Mouse (Mus musculus) CD8-positive naive resting alpha-beta T cell, adult 2 months (primary cell): Measurements from ENCODE around the gene Tmem190.
"Not testable (repeated sequence)": the region's sequence is repeated elsewhere in the genome, so short reads cannot be mapped to it uniquely, and the experiment has no call there.

ENCODE experiments used
- DNase-seq, 2 experiments: peaks; one replicate each; pipeline ENCODE4 v3.0.0; 2022; ENCODE audit warnings: low read depth in 2 of 2, low spot score in 2 of 2

Gene Tmem190

DNA sequence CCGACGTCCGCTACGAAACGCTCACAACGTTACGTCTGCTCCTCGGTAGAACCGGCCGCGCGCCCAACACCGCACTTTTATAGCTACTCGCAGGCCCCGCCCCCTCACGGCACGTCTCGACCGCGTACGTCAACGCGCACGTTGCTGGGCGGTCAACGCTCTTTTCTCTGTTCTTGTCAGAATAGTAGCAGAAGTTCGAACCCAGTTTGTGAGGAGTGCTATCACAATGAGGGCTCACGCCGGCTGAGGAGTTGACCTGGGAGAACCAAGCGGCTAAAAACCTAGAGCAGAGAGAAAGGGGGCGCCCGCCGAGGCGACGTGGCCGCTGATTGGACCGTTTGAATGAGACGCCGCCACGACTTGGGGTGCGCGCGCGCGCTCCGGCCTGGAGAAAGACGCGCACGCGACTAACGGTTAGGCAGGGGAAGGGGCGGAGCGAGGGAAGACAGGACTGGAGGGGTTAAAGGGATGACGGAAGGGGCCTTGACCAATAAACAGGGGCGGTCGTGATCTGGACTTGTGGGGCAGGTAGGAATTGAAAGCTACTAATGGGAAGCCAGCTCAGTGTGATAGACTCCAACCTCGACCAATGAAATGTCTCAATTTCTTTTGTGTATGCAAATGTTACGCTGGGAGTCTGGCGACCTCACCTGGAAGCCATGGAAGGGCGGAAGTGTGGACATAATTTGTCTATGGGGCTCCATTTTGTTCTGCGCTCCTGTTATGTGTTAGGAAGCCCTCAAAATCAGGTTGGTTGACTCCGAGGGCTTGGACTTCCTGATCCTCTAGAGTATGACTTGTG, 29.8 kb downstream of the Tmem190 start, which contains the start of gene Ube2s:
TSS of gene Ube2s (minus strand) at position 288 of the 802 bp plus-strand sequence.
- peak; percentile 97 to 98 for DNase-seq

DNA sequence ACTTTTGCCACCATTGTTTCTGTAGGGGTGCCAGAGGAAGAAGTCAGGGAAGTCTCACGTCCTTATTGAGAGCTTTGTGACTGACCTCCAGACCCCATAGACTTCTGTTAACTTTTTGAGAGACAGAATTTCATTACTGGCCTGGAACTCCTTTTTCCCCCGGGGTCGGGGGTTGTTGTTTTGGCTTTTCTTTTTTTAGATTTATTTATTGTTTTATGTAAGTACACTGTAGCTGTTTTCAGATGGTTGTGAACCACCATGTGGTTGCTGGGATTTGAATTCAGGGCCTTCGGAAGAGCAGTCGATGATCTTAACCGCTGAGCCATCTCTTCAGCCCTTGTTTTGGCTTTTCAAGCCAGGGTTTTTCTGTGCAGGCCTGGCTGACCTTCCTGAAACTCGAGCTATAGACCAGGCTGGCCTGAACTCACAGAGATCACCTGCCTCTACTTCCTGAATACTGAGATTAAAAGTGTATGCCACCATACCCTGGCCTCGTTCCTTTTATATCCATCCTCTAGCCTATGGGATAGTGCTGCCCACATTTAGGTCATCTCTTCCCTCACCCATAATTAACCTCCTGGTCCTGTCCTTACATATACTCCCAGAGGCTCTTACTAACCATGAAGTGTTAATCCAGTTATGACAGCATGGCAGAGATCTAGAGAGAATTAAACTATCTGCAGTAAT, 30.5 kb downstream of the Tmem190 start:
- DNase-seq = no peak

DNA sequence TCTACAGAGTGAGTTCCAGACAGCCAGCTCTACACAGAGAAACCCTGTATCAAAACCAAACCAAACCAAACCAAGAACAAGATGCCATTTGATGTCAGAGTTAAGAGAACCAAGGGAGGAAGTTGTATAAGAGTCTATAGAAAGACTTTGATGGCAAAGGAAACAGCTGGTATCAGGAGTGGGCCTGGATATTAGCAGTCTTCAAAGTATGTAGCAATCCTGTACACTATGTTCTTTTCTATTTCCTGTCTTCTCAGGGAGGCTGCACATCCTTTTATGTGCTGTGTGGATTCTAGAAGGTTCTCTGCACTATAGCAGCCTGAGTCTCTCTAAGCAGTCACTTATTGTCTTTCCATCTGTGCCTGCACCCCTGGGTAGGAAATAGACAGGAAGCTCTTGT, 33.8 kb downstream of the Tmem190 start:
- DNase-seq = no peak

DNA sequence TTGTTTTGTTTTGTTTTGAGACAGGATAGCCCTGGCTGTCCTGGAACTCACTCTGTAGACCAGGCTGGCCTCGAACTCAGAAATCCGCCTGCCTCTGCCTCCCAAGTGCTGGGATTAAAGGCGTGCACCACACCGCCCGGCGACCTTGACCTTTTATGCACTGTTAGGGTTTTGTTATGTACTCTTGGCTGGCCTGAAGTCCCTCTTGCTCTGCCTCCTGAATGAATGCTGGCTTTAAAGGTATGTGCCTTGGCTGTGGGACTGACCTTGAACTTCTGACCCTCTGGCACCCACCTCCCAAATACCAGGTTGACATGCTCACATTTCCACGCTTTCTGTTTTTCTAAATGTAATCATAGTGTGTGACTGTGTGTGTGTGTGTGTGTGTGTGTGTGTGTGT, 38.2 kb downstream of the Tmem190 start:
- not testable (repeated sequence) for DNase-seq

DNA sequence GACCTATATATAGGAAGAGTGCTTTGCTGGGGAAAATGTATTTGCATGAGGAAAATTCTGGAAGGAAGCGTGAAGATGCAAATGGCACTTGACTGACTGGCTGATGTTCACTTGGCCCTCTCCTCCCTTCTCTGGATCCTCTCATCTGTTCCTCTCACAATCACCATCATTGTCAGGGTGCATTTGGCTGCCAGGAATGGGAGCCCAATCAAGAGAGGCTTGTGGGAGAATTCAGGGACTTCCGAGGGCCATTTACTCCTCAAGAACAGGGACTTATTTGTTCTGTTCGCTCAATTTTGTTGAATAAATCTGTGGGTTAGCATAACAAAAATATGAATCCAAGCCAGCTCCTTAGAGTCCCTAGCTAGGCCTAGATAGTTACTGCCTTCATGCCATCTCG, 39.0 kb downstream of the Tmem190 start:
- DNase-seq = no peak

DNA sequence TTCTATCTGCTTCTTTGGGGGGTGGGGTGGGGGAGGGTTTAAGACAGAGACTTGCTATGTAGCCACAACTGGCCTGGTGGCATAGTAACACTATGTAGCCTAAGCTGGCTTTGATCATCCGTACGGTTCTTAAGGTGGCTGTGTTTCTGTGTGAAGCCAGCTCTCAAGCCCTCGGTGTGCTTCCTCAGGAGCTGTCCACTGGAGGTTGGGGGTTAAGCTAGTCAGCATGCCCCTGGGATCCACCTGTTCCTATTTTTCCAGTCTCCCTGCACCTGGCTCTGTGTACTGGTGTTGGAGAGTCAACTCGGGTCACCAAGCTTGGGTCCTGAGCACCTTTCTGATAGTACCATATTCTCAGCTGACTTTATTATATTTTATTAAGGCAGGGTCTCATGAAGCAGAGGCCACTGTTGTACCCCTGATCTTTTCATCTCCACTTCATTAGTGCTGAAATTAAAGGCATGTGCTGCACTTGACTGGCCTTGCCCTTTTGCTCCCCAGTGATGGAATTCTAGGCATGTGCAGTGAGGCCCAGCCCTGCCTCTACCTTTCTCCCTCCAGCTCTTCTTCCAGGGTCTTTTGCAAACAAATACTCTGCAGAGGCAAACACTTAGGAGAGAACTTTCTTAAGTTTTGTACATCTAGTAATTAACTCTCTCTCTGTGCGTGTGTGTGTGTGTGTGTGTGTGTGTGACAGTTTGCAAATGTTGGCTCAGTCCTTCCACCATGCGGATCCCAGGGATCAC, 39.6 kb downstream of the Tmem190 start:
- DNase-seq = no peak

DNA sequence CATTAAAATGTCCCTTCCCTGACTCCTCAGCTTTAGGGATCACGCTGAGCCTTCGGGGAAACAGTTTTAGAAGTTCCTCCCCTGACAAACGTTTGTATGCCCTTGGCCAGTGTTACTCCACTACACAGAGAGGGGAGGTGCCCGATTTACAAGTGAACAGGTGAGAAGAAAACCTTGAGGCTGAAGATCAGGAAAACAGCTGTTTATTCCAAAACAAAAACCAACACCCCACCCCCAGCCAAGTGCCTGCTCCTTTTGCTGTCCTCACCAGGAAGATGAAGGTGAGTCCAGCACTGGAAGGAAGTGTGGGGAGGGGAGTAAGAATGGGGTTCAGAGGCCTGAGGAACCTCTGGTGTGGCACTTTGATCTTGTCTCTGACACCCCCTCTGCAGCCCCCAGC, 42.6 kb downstream of the Tmem190 start:
- DNase-seq = no peak

DNA sequence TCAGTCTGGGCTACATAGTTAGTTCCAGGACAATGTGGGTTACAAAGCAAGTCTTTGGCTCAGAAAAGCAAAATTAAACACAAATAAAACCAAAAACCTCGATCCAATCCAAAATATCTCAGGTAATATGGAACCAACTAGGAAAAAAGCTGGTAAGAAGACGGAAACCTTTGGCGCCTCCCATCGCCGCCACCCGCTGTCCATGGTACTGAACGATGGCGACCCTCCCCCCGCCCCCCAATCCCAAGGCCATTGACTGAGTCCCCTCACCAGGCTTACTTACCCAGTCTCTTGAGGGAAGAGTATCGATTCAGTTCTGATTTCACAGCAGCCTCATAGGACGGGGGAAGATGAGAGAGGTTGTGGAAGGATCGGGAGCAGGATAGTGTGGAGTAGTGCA, 47.7 kb downstream of the Tmem190 start:
- no peak for DNase-seq
